Mouse (Mus musculus): Measurements from ENCODE around the gene Mpped2.

Gene Mpped2

GRCm38 (mm10) chr2:106815898-106816297 lies 122.8 kb downstream of the Mpped2 start:
- CTCF ChIA-PET = no interaction called here

DNA sequence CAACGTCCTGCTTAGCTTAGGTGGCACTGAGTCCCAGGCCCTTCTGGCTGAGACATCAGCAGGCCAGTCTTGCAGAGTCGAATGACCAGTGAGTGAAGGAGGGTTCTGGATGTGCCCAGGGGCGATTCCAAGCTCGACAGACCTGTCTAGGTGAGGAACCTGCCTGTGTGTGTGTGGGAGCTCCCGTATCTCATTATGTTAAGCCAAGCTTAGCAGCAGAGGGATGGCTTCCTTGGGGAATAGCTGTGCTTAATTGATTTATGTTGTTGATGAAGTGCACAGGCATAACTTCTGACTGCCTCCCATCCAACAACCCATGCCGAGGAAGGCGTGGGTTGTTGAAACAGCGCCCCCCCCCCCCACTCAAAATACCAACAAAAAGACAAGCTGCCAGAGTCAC lies 128.2 kb downstream of the Mpped2 start:
- CTCF ChIA-PET = no interaction called here

DNA sequence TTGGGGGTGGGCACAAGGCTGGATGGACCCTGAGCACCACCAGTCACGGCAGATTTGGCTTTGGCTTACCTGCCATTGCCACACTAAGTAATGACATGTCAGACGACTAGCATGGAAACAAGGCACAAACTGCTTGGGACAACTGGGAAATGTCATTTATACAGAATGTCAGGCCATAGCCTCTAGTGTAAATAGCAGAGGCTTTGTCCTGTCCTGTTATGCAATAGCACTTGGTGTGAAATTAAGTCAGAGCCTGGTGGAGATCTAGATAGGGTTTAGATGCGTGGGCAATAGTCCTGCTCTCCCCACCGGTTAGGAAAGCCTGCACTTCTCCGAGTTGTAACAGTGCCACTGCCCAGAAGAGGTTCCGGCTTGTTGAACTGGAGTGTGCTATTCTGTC lies 128.8 kb downstream of the Mpped2 start:
- CTCF ChIA-PET = no interaction called here

GRCm38 (mm10) chr2:106822540-106822939 lies 129.5 kb downstream of the Mpped2 start:
- CTCF ChIA-PET = no interaction called here

GRCm38 (mm10) chr2:106825461-106825860 lies 132.4 kb downstream of the Mpped2 start:
- CTCF ChIA-PET = no interaction called here

GRCm38 (mm10) chr2:106826023-106826422 lies 133.0 kb downstream of the Mpped2 start:
- CTCF ChIA-PET = no interaction called here

DNA sequence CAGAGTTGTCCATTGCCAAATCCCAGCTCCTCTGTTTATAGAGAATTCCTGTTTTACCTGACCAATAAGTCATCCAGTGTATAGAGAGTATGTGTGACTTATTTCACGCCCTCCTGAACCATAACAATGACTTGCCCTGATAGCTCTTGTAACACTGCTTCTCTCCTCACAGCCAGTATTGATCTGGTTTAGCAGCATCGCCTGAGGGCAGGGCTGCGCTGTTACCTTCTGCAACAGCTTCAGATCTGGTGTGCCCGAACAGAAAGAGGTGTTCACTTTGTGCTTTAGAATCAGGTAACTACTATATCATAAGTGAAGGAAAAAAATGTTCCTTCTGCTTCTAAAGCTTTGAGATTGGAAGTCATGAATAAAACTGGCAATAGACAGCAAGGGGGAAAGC lies 133.7 kb downstream of the Mpped2 start:
- CTCF ChIA-PET = no interaction called here

GRCm38 (mm10) chr2:106828573-106829310 lies 135.7 kb downstream of the Mpped2 start:
- CTCF ChIA-PET = no interaction called here

GRCm38 (mm10) chr2:106829420-106829819 lies 136.4 kb downstream of the Mpped2 start:
- CTCF ChIA-PET = no interaction called here

GRCm38 (mm10) chr2:106832577-106832976 lies 139.5 kb downstream of the Mpped2 start:
- CTCF ChIA-PET = no interaction called here

GRCm38 (mm10) chr2:106833212-106833611 lies 140.1 kb downstream of the Mpped2 start:
- CTCF ChIA-PET = no interaction called here

DNA sequence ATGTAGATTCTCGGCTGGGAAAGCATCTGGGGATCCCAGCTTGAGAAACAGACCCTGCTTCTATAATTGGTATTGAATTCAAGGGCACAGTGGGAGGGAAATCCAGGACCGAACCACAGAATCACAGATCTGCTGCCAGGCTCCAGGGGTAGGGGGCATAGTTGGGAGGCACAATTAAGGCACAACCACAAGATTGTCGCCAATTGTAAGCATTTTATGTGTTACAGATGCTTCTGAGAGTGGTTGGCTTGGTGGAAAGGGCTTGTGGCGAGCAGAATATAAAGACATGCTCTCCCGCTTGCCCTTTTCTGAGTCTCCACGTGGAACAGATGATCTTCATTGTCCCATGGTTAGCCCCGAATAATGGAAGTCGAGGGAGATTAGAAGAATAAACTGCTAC lies 142.3 kb downstream of the Mpped2 start:
- CTCF ChIA-PET = no interaction called here

GRCm38 (mm10) chr2:106837241-106837640 lies 144.2 kb downstream of the Mpped2 start:
- CTCF ChIA-PET = no interaction called here

GRCm38 (mm10) chr2:106844147-106844546 lies 151.1 kb downstream of the Mpped2 start:
- CTCF ChIA-PET = no interaction called here

DNA sequence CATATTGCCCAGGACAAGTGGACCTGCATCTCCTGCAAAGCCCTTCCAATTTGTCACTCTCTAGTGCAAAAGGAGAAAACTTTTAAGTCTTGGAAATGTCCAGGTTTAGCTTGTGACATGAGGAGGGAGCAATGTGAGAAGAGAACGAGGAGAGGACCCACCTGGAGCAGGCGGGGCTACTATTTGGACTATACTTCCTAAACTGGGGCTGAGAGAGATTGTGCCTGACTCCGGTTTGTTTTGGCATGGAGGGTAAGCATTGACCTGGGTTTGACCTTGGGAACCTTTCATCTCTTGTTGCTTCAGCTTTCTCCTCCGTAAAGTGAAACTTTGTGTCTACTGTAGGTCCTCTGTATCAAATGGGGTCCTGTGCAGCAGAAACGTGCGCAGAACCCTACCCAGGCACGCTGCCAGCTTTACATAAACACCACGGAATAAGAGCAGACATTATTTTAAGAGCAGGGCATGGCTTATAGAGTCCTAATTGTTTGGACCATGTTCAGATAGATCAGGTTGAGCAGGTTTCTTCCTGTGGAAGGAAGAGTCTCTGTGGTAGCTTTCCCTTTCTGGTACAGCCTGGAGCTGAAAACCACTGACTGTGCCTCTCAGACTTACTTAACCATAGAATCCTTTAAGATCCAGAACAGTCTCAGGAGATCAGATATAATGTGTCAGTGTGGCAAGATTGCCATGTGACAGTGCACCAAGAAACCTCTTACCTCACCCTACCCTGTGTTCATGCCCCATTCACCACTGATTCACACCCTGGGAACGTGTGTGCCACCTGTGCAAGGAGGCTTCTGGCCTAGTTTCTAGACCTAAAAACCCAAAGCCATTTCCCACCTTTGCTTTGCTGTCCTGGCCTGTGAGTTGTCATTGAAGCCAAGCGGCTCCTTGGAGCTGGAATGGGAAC lies 152.0 kb downstream of the Mpped2 start:
- CTCF ChIA-PET = no interaction called here

DNA sequence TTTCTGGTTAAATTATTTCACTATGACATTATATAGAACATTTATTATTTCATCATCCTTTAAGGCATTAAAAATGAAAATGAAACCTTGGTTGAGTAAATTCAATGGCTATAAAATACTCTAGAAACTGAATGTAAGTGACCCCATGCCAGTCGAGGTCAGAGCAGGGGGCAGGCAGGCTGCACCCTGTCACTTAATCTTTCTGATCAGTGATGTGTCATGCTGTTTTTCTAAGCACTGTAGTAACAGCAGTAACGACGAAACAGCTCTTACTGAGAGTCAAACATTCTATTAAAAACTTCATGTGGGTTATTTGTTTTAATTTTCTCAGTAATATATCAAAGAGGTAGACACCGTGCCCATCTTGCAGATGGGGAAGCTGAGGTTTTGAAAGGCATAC lies 153.4 kb downstream of the Mpped2 start:
- CTCF ChIA-PET = no interaction called here

DNA sequence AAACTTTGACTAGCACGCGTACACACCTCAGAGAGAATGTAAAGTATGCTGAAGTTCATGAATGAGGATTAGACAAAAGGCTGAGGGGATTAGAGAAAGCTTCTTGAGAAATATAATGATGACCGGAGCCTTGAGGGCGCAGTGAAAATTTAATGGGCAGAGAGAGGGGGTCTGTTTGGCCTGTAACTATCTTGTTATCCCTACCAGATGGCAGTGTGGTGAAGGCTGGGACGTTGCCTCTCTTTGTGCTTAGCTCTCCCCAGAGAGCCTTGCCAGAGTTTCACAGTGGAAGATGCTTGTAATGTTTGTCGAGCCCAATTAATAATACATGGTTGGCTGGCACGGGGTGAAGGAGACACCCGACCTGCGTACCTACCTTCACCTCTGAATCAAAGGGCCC lies 156.3 kb downstream of the Mpped2 start:
- CTCF ChIA-PET = no interaction called here

GRCm38 (mm10) chr2:106851515-106851914 lies 158.4 kb downstream of the Mpped2 start:
- CTCF ChIA-PET = no interaction called here

GRCm38 (mm10) chr2:106854213-106854612 lies 161.1 kb downstream of the Mpped2 start:
- CTCF ChIA-PET = no interaction called here

DNA sequence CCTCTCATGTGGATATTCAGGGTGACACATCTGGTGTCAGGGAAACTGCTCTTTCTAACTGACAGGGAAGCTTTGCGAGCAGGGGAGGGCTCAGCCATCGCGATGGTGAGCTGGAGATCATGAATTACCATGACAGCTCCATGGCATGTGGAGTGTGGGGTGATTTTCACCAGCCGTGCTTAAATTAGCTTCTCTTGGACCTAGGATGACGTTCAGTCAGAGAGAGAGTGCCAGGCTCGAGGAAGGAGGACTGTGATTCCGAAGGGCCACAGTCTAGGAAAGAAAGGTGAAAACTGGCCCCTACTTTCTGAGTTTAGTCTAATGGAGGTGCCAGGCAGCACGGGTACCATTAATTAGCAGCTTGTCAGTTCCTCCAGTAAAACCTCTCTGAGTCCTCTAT lies 161.7 kb downstream of the Mpped2 start:
- CTCF ChIA-PET = no interaction called here

- CTCF ChIA-PET = no interaction called here
Measured at GRCm38 (mm10) chr2:106855184-106855583, 162.1 kb downstream of the Mpped2 start.

DNA sequence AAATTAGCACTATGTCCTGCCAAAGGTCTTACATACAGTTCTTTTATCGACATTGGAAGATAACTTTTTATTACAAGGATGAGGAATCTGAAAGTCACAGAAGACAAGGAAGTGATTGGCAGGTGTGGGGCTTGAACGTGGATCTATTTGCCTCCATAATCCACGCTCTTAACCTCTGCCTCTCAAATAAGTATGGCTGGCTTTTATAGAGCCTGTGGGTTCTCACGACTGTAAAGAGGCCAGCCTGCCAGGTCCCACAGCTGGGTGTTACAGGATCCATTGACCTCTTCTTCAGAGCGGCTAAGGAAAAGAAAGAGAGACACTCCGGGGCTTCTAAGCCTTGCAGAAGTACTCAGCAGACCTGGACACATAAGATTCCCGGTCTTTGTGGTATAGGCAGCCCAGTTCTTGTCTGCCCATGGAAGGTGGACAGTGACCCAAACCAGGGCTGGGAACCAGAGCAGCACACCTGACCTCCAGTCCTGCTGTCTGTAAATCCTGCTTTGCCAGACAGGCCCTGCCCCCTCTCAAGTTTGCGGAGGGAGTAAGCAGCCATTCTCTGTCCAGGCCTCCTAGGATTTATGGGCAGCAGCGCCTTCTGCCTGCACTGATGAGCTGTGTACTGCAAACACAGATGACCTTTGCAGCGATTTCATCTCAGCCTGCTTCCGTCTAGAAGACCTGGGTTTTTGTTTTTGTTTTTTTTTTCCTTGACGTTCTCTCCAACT lies 162.7 kb downstream of the Mpped2 start:
- CTCF ChIA-PET = no interaction called here

Data from spleen, embryonic (tissue).